Mouse (Mus musculus) heart, postnatal 0 days (tissue): ENCODE data around the gene Trmt6.

Experiments
- CTCF ChIP-seq: IDR thresholded peaks from 2 replicates; pipeline ENCODE4 v1.5.1; 2016; ENCODE audit warnings: antibody characterized with exemption, control low read depth, low read depth
- EP300 ChIP-seq: IDR thresholded peaks from 2 replicates; pipeline ENCODE4 v1.6.1; 2016; ENCODE audit warnings: antibody characterized with exemption, low read depth

DNA sequence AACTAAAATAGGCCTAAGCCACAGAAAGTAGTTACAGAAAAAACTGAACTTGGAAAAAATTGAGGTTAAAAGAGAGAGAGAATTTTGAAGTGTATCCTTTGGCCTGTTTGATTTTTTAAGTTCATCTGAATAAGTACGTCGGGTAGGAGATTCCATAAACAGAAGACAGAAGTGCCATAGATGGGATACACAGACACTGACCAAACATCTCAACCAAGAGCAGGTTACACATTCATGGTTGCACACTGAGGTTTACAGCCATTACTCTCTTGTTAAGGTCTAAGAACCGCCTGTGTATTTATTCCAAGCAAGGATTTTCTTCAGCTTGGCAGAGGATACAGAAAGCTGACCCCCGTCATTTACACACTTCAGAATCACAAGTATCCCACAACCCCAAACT, 34.9 kb downstream of the Trmt6 start, which contains the start of gene Chgb:
- TF ChIP-seq CTCF, result no peak
- TF ChIP-seq EP300, result no peak
